Mouse (Mus musculus) megakaryocyte progenitor cell, adult 5-6 weeks (primary cell): Measurements from ENCODE around the gene Ccsap. TPM values are rescaled to one million over a fixed set of nuclear protein-coding genes. Genes with fewer than 3 reads are reported as not detected.
A peak's percentile ranks its signal among the peaks of the same experiment; 100 is the strongest.

Experiments
- ATAC-seq: replicated peaks from 2 replicates; pipeline ENCODE4 v1.8.0; 2016; ENCODE audit warnings: mild to moderate bottlenecking, moderate TSS enrichment, inconsistent platforms; ENCODE audit not compliant: poor library complexity
- total RNA-seq, 2 experiments: library from RNA; stranded (forward) in 1 of 2; stranded (reverse) in 1 of 2; fragments of 157-497, 149-512 nt in 1 of 2; fragments of 200-1000 nt in 1 of 2; gene quantifications; 2 replicates each; pipeline versions ENCODE4 v1.2.3 to v1.2.4; 2015 to 2017

Ccsap gene
- total RNA-seq (2015), result 5.3 and 6.9 TPM in 2 replicates
- total RNA-seq (2017), result 6.3 and 8.4 TPM in 2 replicates

DNA sequence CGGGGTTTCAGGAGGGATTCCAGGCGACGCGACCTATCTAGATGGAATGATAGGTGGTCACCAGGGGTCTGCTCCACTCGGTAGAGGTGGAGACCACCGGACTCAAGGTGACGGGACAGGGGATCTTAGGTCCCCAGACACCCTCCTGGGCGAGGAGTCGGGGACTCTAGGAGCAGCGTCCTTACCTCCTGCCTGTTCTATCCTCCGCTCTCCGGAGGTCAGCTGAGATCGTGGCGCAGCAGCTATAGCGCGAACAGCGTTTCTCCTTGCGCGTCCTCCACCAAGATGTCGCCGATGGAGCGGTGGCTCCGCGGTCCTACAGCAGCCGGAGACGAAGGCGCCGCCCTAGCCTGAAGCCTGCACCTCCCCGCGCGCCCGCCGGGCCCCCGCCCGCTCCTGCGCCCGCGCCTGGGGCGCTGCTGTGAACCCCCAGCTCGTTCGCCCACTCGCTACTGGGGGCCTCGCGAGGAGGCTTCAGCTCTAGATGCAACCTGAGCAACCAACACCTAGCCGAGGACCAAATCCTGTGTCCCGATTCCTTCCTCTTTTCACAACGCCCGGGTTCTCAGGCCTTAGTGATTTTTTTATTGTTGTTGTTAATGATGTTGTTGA, at the start of gene Ccsap:
TSS of gene Ccsap (minus strand) at position 562 of the 612 bp plus-strand sequence.
- ATAC-seq, result peak; percentile 47

DNA sequence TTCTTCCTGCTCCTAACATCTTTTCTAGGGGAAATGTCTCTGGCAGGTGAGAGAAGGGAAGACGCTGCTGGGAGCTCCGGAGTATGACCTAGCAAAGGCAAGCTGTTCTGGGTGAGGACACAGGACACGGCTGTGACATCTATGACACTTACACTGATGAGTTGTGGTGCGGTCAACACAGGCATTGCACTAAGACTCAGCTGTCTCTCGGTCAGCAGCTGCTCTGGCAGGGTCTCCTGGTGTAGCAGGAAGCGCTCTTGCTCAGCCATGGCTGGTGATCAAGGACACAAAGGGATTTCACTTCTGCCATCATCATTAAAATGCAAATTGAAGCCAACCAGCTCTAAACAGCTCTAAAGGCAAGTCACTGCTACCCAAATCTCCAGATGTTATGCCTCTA, 47.6 kb upstream of the Ccsap start:
- no peak for ATAC-seq

DNA sequence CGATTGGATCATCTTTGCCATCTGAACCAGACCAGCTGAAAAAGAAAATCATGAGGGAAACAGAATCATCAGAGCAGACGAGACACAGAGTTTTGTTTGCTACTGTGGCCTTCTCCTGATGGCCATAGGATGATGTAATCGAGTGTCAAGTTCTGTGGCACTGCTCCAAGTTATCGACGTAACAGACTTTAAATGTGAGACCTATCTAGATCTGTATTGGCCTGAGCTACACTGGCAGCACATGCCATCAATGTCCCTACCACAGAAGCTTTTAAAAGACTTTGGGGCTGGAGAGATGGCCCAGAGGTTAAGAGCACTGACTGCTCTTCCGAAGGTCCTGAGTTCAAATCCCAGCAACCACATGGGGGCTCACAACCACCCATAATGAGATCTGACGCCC, 42.6 kb upstream of the Ccsap start:
- ATAC-seq, result no peak

DNA sequence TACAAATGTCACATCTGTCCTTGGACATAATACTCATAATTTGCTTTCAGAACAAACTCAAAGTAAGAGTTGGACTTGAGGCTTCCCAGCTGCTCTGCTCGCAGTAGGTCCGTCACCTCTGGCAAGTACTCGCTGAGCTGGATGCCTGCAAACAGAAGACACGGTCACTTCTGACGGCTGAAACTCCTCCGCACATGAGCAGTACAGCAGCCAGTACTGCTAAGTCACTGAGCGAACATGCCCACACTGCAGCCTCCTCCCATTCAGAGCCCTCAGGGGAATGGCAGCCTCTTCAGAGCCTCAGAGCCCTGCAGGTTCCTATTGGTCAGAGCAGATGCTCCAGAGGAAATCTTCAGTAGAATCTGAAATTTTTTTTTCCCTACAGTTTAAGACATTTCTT, 39.4 kb upstream of the Ccsap start:
- no peak for ATAC-seq

DNA sequence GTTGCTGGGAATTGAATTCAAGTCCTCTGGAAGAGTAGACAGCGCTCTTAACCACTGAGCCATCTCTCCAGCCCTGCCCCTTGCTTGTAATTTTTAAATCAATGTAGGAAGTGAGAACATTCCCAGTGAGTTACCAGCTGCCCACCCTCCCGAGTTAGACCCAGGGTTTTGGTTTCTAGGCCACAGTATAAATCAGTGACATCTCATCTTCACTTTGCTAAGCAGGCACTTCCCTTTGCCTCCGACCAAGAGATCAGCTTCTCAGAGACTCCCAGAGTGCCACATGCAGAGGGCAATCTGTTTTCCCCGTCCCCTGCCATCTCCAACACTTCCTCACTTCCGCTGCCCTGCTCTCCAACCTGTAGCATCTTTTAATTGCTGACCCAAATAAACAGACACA, 38.6 kb upstream of the Ccsap start:
- no peak for ATAC-seq

DNA sequence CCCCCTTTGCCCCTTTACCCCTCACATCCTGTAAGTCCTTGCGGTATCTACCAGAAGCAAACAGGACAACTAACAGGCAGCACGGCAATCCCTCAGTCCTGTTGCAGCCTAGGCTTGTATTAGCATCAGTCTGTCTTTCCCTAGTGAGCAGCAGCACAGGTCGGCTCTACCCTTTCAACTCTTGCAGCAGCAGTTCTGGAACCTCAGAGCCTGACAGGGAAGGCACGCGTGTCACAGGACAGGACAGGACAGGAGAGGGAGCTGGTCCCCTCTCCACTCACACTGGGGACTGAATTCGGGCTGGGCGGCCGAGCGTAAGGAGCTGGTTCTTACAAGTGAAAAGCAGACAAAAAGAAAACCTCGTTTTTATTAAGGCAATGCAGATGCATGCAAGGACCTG, 36.8 kb upstream of the Ccsap start:
- no peak for ATAC-seq

DNA sequence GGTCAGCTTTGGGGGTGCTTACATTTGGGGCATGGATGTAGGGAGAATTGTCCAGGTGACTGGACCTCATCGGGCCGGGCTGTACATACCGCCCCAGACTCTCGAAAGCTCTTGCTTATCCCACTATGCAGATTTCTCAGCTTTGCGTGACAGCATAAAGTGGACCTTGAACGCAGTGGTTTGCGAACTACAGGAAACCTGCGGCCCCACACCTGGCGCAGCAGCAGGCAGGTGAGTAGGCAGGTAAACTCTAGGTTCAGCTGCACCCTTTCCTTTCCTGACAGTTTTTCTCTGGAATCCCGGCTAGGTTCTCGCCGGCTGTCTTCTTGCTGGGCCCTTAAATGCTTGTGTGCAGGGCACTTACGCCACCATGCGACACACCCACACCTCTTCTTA, 36.4 kb upstream of the Ccsap start:
- ATAC-seq, result no peak

DNA sequence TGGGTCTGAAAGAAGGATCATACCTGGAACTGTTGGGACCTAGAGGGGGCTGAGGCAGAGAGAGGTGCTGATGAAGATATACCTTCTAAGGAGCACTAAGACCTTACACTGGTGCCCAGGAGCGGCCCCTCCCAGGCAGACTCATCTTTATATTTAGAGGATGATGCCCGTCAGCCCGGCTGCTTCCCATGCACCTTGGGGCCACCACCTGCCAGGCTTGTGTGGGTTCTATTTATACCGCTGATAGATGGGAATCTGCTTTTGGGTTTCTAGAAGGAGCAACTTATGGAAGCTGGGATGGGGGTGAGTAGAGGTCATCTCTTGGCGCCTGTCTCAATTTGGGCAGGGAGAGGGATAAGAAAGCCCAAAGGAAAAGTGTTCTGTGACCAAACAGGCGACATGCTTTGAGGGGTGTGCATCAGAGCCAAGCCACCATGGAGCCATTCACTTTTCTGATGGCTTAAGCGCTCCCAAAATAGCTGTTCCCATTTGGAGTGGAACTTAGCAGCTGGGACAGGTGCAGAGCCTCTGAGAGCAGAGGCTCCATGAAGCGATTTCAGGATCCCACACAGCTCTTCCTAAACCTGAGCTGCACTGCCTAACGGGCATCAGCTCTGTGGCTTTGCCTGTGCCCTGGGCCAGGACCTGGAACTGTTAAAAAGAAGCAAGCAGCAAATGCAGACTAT, 35.8 kb upstream of the Ccsap start:
- no peak for ATAC-seq

DNA sequence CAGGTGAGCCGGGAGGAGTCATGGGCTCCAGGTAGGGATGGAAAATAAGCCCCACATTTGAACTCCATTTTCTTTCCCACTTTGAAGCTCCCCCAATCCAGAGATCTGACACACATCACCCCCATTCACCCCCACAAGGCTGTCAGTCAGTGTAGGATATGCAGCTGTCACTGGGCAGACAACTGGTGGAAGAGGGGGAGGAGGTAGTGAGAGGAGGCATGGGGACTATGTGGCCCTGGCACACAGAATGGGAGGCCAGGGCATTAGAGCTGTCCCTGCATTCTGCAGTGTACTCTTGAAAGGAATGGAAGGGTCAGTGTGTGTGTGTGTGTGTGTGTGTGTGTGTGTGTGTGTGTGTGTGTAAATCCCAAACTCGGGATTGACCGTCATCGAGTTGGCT, 35.2 kb upstream of the Ccsap start:
- ATAC-seq, result no peak

DNA sequence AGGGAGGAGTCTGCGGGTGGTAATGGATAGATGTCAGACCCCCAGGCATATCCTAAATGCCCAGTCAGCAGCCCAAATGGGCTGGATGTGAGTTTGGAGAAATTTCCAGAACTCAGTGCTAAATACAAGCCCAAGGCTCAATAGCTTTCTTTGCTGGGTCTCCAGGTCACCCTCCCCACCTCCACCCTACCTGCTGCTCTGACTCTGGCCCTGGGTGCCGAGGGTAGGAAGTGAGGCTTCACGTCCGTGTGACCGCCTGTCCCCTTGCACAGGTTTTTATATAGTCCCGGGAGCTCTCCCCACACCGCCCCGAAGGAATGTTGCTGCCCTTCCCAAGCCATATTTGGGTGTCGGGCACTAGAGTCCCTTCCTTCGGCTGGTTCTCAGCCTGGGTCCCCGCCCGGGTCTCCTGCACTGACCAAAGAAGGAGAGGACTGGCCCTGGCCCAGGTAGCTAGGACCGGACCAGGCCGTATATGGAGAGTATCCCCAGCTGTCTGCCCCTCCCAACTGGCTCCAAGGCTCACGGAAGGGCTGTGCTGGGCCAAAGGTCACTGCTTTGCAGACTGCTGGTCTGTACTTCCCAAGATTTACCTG, 34.6 kb upstream of the Ccsap start, which contains the start of gene Acta1:
TSS of gene Acta1 (minus strand) at position 250 of the 596 bp plus-strand sequence.
- ATAC-seq, result no peak

DNA sequence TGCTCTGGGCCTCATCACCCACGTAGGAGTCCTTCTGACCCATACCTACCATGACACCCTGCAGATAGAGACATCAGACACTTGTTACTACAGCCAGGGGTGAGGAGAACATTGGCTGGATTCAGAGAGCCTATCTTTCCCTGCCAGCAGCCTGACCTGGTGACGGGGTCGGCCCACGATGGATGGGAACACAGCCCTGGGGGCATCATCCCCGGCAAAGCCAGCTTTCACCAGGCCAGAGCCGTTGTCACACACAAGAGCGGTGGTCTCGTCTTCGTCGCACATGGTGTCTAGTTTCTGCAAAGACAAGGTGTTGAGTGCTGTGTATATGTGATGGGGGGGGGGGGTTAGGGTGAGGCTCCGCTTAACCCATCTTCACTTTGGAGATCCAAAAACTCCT, 33.4 kb upstream of the Ccsap start:
- no peak for ATAC-seq

DNA sequence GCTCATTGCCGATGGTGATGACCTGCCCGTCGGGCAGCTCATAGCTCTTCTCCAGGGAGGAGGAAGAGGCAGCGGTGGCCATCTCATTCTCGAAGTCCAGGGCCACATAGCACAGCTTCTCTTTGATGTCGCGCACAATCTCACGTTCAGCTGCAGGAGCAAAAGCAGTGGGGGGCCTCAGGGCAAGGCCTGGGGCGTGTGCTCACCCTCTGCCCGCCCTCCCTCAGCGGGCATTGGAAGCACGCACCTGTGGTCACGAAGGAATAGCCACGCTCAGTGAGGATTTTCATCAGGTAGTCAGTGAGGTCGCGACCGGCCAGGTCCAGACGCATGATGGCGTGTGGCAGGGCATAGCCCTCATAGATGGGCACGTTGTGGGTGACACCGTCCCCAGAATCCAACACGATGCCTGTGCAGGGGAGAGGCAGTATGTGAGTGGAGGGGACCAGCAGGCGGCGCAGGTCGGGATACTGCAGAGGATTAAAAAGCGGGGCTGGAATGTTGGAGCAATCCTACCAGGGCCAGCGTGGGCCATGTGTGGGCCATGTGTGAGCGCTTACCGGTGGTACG, 32.7 kb upstream of the Ccsap start:
- no peak for ATAC-seq

DNA sequence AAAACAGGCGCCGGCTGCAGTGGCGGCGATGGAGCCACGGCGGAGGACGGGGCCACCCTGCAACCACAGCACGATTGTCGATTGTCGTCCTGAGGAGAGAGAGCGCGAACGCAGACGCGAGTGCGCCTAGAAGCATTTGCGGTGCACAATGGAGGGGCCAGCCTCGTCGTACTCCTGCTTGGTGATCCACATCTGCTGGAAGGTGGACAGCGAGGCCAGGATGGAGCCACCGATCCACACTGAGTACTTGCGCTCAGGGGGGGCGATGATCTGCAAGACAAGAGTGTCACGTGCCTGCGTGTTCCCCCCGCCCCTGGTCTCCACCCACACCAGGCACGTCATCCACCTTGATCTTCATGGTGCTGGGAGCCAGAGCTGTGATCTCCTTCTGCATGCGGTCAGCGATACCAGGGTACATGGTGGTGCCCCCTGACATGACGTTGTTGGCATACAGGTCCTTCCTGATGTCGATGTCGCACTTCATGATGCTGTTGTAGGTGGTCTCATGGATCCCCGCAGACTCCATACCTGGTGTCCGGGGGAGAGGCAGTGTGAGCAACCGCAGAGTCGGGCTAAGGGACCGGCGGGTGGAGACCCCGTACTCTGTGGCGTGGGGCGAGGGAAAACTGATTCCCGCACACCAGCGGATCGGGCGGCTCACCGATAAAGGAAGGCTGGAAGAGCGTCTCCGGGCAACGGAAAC, 32.0 kb upstream of the Ccsap start:
- ATAC-seq, result no peak

DNA sequence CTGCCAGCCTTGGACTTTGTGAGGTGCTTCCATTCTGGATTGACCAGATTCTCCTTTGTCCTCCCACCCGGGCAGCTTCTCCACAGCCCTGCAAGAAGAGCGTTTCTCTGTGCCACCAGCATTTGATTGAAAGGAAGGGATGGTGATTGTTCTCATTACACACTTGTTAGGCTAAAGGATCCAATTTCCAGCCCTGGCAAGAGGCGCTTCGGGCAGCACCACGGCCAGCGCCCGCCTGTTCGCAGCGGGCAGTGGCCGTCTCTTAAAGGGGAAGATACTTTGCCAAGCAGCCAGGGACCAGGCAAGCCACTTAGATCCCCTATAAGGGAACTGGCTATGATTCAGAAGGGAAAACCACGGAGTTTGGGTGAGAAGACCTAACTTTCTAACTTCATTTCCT, 31.3 kb upstream of the Ccsap start:
- peak; percentile 88 for ATAC-seq

DNA sequence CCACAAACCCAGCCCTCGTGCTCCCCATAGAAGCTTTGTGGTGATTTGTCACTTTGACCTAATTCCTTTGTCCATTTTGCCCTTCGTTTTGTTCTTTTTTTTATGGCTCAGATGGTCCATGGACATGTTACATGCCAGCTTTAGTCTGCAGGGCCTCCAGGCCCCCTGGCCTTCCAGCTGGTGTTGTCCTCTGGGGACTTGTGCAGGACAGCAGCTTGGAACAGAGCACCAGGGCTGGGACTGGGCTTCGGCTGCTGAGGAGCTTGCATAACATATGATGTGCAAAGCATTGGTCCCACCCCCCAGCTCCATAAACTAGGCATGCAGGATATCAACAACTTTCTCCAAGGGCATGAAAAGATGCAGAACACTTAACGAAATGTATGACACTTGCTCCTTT, 29.8 kb upstream of the Ccsap start:
- no peak for ATAC-seq

DNA sequence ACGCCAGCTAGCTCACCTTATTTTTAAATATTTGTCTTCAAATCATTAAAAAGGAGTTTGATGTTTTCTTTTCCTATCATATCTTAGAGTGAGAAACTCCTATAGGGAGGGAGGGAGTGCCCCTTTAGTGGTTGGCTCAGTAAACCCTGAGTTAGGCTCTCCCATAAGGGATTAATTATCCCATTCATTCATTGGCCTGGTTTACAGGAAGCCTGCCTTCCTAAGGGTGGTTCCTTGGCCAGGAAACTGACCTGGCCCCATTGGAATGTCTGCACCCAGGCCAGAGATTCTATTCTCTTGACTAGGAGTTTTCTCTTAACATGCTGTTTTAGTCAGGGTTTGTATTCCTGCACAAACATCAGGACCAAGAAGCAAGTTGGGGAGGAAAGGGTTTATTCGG, 27.9 kb upstream of the Ccsap start:
- ATAC-seq, result no peak

DNA sequence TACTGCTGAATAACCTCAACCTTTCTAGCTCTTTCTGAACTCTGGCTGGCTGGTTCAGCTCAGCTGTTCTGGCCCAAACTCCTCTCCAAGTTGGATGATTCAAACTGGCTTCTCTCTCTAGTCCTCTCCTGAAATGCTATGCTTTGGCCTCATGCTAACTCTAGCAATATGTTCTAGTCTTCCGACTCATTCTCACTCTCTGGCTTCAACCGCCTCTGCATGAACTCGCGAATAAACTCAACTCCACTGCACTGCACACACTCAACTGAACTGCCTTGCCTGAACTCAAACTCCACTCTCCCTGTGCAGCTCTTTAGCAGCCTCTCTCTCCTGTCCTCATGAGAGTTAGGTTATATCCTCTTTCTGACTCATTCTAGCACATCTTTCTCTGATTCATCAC, 27.2 kb upstream of the Ccsap start:
- ATAC-seq, result no peak

DNA sequence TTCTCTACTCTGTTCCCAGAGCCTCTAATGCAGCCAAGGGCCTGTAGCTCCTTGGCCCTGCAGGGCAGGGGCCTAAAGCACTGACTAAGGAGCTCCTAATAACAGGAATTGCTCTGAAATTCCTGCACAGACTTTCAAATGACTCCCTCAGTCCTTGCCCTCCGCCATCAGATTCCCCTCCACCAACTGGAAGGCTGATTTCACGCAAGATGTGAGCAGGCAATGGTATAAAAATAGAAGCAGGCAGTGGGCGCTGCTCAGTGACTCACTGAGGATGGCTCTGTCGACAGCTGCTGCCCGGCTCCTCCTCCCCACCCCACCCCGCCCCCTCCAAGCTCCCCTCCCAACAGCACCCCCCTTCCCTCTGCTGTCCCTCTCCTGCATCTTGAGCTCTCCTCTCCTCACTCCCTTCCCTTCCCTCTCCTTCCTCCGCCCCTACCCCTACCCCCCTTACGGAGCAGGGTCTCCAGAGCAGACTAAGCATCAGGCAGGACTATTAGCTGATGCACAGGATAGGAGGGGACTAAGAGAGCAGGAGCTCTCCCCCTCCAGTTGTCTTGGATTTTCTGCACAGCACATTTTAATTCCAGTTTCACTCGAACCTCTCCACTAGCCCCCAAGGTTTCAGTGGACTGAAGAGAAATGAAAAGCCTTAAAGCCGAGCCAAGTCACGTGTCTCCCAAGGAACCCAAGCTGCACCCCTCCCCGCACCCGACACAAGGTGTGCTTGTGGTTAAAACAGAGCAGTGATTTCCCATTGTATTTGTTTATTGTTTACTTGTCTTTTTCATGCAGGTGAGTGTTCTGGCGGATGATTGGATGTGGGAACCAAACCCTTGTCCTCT, 24.9 kb upstream of the Ccsap start:
- ATAC-seq, result no peak

DNA sequence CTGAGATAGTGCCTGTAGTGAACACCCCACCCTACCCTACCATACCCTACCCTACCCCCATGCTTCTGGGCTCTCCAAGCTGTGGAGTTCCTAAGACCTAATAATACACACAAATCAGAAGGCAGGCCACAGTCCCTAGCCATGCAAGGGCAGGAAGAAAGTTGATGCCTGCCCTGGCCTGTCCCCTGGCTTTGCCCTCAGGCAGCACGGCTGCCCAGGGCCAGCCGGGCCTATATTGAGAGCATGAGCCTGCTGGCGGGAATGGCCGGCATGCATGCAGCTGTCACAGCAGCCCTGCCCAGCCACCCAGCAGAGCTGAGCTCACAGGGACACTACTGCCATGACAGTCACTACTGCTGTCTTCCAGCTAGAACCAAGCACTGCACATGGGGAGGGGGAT, 23.1 kb upstream of the Ccsap start:
- no peak for ATAC-seq

DNA sequence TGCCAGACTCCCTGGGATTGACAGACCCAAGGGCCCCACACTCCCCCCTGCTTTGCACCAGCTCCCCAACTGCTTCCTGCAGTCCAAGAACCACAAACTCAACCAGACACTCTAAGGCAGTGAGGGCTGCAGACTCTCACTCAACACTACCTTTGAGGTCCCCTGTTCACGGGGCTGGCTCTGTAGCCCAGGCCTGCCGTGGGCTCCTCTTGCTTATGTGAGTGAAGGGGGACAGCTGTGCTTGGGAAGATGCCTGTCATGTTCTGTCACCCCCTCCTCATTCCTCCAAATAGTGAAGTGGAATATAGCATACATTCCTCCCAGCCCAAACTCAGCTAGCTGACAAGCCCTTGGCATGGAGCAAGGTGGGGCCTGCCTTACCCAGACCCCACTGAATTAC, 22.4 kb upstream of the Ccsap start:
- no peak for ATAC-seq
